Mouse (Mus musculus): ENCODE results near the gene Tas2r124. TPM values are rescaled to one million over a fixed set of nuclear protein-coding genes. Genes with fewer than 3 reads are reported as not detected.

The Tas2r124 gene
- polyA plus RNA-seq (2014; fragmentation: Nextera tagmentation; extraction: Ambion mirVana): not detected in 2 replicates

GRCm38 (mm10) chr6:132754430-132754829, at the start of gene Tas2r124:
TSS of gene Tas2r124 (plus strand) at chr6:132754730.
- Histone ChIP-seq H3K4me2 (ENCODE audit: low read depth, severe bottlenecking) (no peak within 1 kb of the TSS), H3K27me3 (ENCODE audit: control insufficient read depth, insufficient read depth, low read length) (no peaks in the 10 kb centered on the region), H3K4me3 (ENCODE audit: low read depth, low read length) (no peak within 1 kb of the TSS), H3K36me3 (ENCODE audit: control insufficient read depth, insufficient read depth, low read length) (no peaks in the 10 kb centered on the region), H3K9me3 (ENCODE audit: control insufficient read depth, low read length) (no peaks in the 10 kb centered on the region), H3K27ac (replicated peaks; ENCODE audit: low read depth, low read length) (no peak within 1 kb of the TSS), H3K4me1 (ENCODE audit: control insufficient read depth, insufficient read depth, low read length) (no peaks in the 10 kb centered on the region), H3K9ac (ENCODE audit: low read length) (no peak within 1 kb of the TSS)
- no peak for ATAC-seq (ENCODE audit: insufficient number of reproducible peaks, low FRiP score, low TSS enrichment, low read depth)
- 81% methylated on average over 1 of the region's 1 CpGs for WGBS
- no peak for DNase-seq (ENCODE audit: low spot score)

GRCm38 (mm10) chr6:132711828-132712227, 42.7 kb upstream of the Tas2r124 start, which contains the start of gene Tas2r122:
TSS of gene Tas2r122 (minus strand) at chr6:132711928.
- Histone ChIP-seq H3K9me3 (ENCODE audit: control insufficient read depth, low read length) (no peaks in the 10 kb centered on the region), H3K4me2 (ENCODE audit: low read depth, severe bottlenecking) (no peak within 1 kb of the TSS), H3K27ac (replicated peaks; ENCODE audit: low read depth, low read length) (no peak within 1 kb of the TSS), H3K4me3 (ENCODE audit: low read depth, low read length) (no peak within 1 kb of the TSS), H3K36me3 (ENCODE audit: control insufficient read depth, insufficient read depth, low read length) (no peaks in the 10 kb centered on the region), H3K9ac (ENCODE audit: low read length) (no peak within 1 kb of the TSS), H3K4me1 (ENCODE audit: control insufficient read depth, insufficient read depth, low read length) (no peaks in the 10 kb centered on the region), H3K27me3 (ENCODE audit: control insufficient read depth, insufficient read depth, low read length) (no peaks in the 10 kb centered on the region)
- DNase-seq (ENCODE audit: low spot score): no peak
- WGBS: 84% methylated on average over 3 of the region's 3 CpGs
- ATAC-seq (ENCODE audit: insufficient number of reproducible peaks, low FRiP score, low TSS enrichment, low read depth): no peak

DNA sequence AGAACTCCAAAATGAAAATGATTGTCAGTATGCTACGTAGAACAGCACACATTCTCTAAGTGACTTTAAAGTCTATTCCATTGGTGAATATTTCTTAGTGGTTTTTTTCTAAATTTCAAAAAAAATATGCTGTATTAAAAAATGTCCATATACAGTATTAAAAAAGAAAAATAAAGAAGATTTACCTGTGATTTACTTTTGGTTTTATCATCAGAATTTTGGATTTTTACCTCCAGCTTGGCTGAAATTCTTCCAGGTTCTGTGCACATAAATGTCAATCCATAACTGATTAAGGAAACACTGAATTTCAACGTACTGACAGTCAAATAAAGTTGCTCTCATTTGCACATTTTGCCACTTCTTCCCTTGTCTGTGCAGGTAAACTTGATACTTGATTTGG, 16.6 kb upstream of the Tas2r124 start, which contains the start of gene Tas2r115:
Gene Tas2r115, minus strand, starts transcription at position 101 of the 400 bp plus-strand sequence.
- H3K27ac ChIP-seq (replicated peaks; ENCODE audit: low read depth, low read length): no peak within 1 kb of the TSS
- H3K27me3 ChIP-seq (ENCODE audit: control insufficient read depth, insufficient read depth, low read length): no peaks in the 10 kb centered on the region
- no peaks in the 10 kb centered on the region for H3K36me3 ChIP-seq (ENCODE audit: control insufficient read depth, insufficient read depth, low read length)
- H3K4me3 ChIP-seq (ENCODE audit: low read depth, low read length): no peak within 1 kb of the TSS
- no peak within 1 kb of the TSS for H3K9ac ChIP-seq (ENCODE audit: low read length)
- H3K4me2 ChIP-seq (ENCODE audit: low read depth, severe bottlenecking): no peak within 1 kb of the TSS
- H3K9me3 ChIP-seq (ENCODE audit: control insufficient read depth, low read length): no peaks in the 10 kb centered on the region
- DNase-seq (ENCODE audit: low spot score) (no peak), ATAC-seq (ENCODE audit: insufficient number of reproducible peaks, low FRiP score, low TSS enrichment, low read depth) (no peak)
- no peaks in the 10 kb centered on the region for H3K4me1 ChIP-seq (ENCODE audit: control insufficient read depth, insufficient read depth, low read length)
- 74% methylated on average over 2 of the region's 2 CpGs for WGBS

DNA sequence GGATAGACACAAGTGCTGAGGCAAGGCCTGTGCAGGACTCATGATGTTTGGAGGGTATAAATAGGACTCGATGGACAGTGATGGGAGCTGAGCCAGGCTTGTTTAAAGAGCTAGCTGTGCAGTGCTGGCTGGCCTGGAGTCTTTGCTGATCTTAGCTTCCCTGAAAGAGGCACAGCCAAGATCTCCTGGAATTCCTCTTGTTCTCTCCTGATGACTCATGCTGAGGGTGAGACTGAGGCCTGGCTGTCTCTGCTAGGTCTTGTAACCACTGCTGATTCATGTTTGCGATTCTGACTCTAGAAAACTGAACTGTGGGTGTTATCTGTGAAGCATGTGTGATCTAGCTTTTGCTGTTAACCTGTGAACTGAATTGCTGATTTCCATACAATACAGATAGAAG, 4.3 kb upstream of the Tas2r124 start:
- DNase-seq (ENCODE audit: low spot score) (no peak), ATAC-seq (ENCODE audit: insufficient number of reproducible peaks, low FRiP score, low TSS enrichment, low read depth) (no peak)
- H3K4me3 ChIP-seq (ENCODE audit: low read depth, low read length): no peak overlapping the region
- 89% methylated on average over 2 of the region's 2 CpGs for WGBS
- H3K9ac ChIP-seq (ENCODE audit: low read length): no peak overlapping the region
- no peak overlapping the region for H3K4me2 ChIP-seq (ENCODE audit: low read depth, severe bottlenecking)
- H3K36me3 ChIP-seq (ENCODE audit: control insufficient read depth, insufficient read depth, low read length): no peaks in the 10 kb centered on the region
- no peaks in the 10 kb centered on the region for H3K9me3 ChIP-seq (ENCODE audit: control insufficient read depth, low read length)
- H3K27me3 ChIP-seq (ENCODE audit: control insufficient read depth, insufficient read depth, low read length): no peaks in the 10 kb centered on the region
- H3K27ac ChIP-seq (replicated peaks; ENCODE audit: low read depth, low read length): no peak overlapping the region
- H3K4me1 ChIP-seq (ENCODE audit: control insufficient read depth, insufficient read depth, low read length): no peaks in the 10 kb centered on the region

DNA sequence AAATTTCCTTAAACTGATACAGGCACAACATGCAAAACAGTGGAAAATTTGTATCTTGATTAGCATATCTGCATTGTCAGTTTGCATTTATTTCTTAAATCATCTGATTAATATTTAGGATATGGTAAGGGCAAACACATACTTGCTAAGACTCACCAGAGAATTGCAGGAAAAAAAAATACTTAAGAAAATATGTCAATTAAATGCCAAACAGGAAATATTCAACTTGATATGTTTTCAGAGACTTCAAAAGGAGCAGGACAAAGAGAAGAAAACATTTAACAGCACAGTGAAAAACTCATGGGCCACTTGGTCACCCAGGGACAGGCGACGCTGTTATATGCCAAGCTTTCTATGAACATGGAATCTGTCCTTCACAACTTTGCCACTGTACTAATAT, 7.3 kb downstream of the Tas2r124 start, which contains the start of gene Tas2r102:
Gene Tas2r102, plus strand, starts transcription at position 301 of the 400 bp plus-strand sequence.
- 95% methylated on average over 2 of the region's 2 CpGs for WGBS
- ATAC-seq (ENCODE audit: insufficient number of reproducible peaks, low FRiP score, low TSS enrichment, low read depth) (no peak), DNase-seq (ENCODE audit: low spot score) (no peak)
- Histone ChIP-seq H3K4me3 (ENCODE audit: low read depth, low read length) (no peak within 1 kb of the TSS), H3K9ac (ENCODE audit: low read length) (no peak within 1 kb of the TSS), H3K4me2 (ENCODE audit: low read depth, severe bottlenecking) (no peak within 1 kb of the TSS), H3K27ac (replicated peaks; ENCODE audit: low read depth, low read length) (no peak within 1 kb of the TSS), H3K4me1 (ENCODE audit: control insufficient read depth, insufficient read depth, low read length) (no peaks in the 10 kb centered on the region), H3K9me3 (ENCODE audit: control insufficient read depth, low read length) (no peaks in the 10 kb centered on the region), H3K36me3 (ENCODE audit: control insufficient read depth, insufficient read depth, low read length) (no peaks in the 10 kb centered on the region), H3K27me3 (ENCODE audit: control insufficient read depth, insufficient read depth, low read length) (no peaks in the 10 kb centered on the region)

- Histone ChIP-seq H3K9ac (ENCODE audit: low read length) (no peak within 1 kb of the TSS), H3K4me1 (ENCODE audit: control insufficient read depth, insufficient read depth, low read length) (no peaks in the 10 kb centered on the region), H3K9me3 (ENCODE audit: control insufficient read depth, low read length) (no peaks in the 10 kb centered on the region), H3K4me2 (ENCODE audit: low read depth, severe bottlenecking) (no peak within 1 kb of the TSS), H3K27me3 (ENCODE audit: control insufficient read depth, insufficient read depth, low read length) (no peaks in the 10 kb centered on the region), H3K27ac (replicated peaks; ENCODE audit: low read depth, low read length) (no peak within 1 kb of the TSS), H3K36me3 (ENCODE audit: control insufficient read depth, insufficient read depth, low read length) (no peaks in the 10 kb centered on the region), H3K4me3 (ENCODE audit: low read depth, low read length) (no peak within 1 kb of the TSS)
- ATAC-seq (ENCODE audit: insufficient number of reproducible peaks, low FRiP score, low TSS enrichment, low read depth) (no peak), DNase-seq (ENCODE audit: low spot score) (no peak)
Observed at GRCm38 (mm10) chr6:132778062-132778461, 23.5 kb downstream of the Tas2r124 start, which contains the start of gene Tas2r136. TSS of gene Tas2r136 (minus strand) at chr6:132778162.

- H3K4me1 ChIP-seq (ENCODE audit: control insufficient read depth, insufficient read depth, low read length): no peaks in the 10 kb centered on the region
- no peaks in the 10 kb centered on the region for H3K27me3 ChIP-seq (ENCODE audit: control insufficient read depth, insufficient read depth, low read length)
- H3K36me3 ChIP-seq (ENCODE audit: control insufficient read depth, insufficient read depth, low read length): no peaks in the 10 kb centered on the region
- peaks cover 5% of the 10 kb centered on the region; the same call in 1 of the 2 replicates for H3K9me3 ChIP-seq (ENCODE audit: control insufficient read depth, low read length)
- DNase-seq (ENCODE audit: low spot score): no peak
- no peak overlapping the region for H3K9ac ChIP-seq (ENCODE audit: low read length)
- WGBS: 25% methylated on average over 1 of the region's 1 CpGs
- H3K27ac ChIP-seq (replicated peaks; ENCODE audit: low read depth, low read length): no peak overlapping the region
- H3K4me2 ChIP-seq (ENCODE audit: low read depth, severe bottlenecking): no peak overlapping the region
- H3K4me3 ChIP-seq (ENCODE audit: low read depth, low read length): no peak overlapping the region
- ATAC-seq (ENCODE audit: insufficient number of reproducible peaks, low FRiP score, low TSS enrichment, low read depth): peak; percentile 72
Observed at GRCm38 (mm10) chr6:132795393-132795792, 40.9 kb downstream of the Tas2r124 start.

- no peak within 1 kb of the TSS for H3K4me3 ChIP-seq (ENCODE audit: low read depth, low read length)
- H3K27me3 ChIP-seq (ENCODE audit: control insufficient read depth, insufficient read depth, low read length): no peaks in the 10 kb centered on the region
- H3K9ac ChIP-seq (ENCODE audit: low read length): no peak within 1 kb of the TSS
- H3K27ac ChIP-seq (replicated peaks; ENCODE audit: low read depth, low read length): no peak within 1 kb of the TSS
- DNase-seq (ENCODE audit: low spot score) (no peak), ATAC-seq (ENCODE audit: insufficient number of reproducible peaks, low FRiP score, low TSS enrichment, low read depth) (no peak)
- H3K4me2 ChIP-seq (ENCODE audit: low read depth, severe bottlenecking): no peak within 1 kb of the TSS
- no peaks in the 10 kb centered on the region for H3K36me3 ChIP-seq (ENCODE audit: control insufficient read depth, insufficient read depth, low read length)
- WGBS: 93% methylated on average over 1 of the region's 1 CpGs
- no peaks in the 10 kb centered on the region for H3K4me1 ChIP-seq (ENCODE audit: control insufficient read depth, insufficient read depth, low read length)
- no peaks in the 10 kb centered on the region for H3K9me3 ChIP-seq (ENCODE audit: control insufficient read depth, low read length)
Observed at GRCm38 (mm10) chr6:132802518-132802917, 48.0 kb downstream of the Tas2r124 start, which contains the start of gene Tas2r117. TSS of gene Tas2r117 (plus strand) at chr6:132802818.
